Mouse (Mus musculus) forebrain, embryonic 13.5 days (tissue): ENCODE measurements around the gene Mtor. TPM values are rescaled to one million over a fixed set of nuclear protein-coding genes. Genes with fewer than 3 reads are reported as not detected.

ENCODE experiments used
- ATAC-seq: fragments of 200-750 bp; cut with Nextera tagmentation; 2 replicates; pipeline ENCODE4 v1.8.0; 2017
- H3K27ac ChIP-seq: fragments of 300-500 bp; sonication (generic); 2 replicates; pipeline ENCODE4 v1.5.1; 2015; ENCODE audit warnings: inconsistent platforms, mild to moderate bottlenecking, moderate library complexity
- H3K27me3 ChIP-seq: fragments of 300-500 bp; sonication (generic); 2 replicates; pipeline ENCODE4 v1.6.1; 2015; ENCODE audit warnings: mild to moderate bottlenecking, inconsistent platforms
- H3K36me3 ChIP-seq: fragments of 300-500 bp; sonication (generic); 2 replicates; pipeline ENCODE4 v1.6.1; 2015; ENCODE audit warnings: mild to moderate bottlenecking, inconsistent platforms; ENCODE audit not compliant: poor library complexity, severe bottlenecking
- H3K4me1 ChIP-seq: fragments of 300-500 bp; sonication (generic); 2 replicates; pipeline ENCODE4 v1.6.1; 2015; ENCODE audit warnings: inconsistent platforms
- H3K4me2 ChIP-seq: fragments of 300-500 bp; sonication (generic); 2 replicates; pipeline ENCODE4 v1.6.1; 2015; ENCODE audit warnings: inconsistent platforms, mild to moderate bottlenecking, moderate library complexity
- H3K4me3 ChIP-seq: fragments of 300-500 bp; sonication (generic); 2 replicates; pipeline ENCODE4 v1.5.1; 2015; ENCODE audit warnings: mild to moderate bottlenecking, inconsistent platforms
- H3K9ac ChIP-seq: fragments of 300-500 bp; sonication (generic); 2 replicates; pipeline ENCODE4 v1.6.1; 2015; ENCODE audit warnings: mild to moderate bottlenecking, inconsistent platforms
- H3K9me3 ChIP-seq: fragments of 300-500 bp; sonication (generic); replicated peaks from 2 replicates; pipeline ENCODE4 v1.6.1; 2016; ENCODE audit warnings: inconsistent platforms
- WGBS: fragments of 180-500 bp; shearing (Covaris S2); methylation state at CpG from one replicate; pipeline ENCODE4 v1.1.7; 2015; 5-methylcytosine and 5-hydroxymethylcytosine counted together
- polyA plus RNA-seq: library from polyadenylated mRNA; unstranded; fragments of >200 nt; fragmentation: Nextera tagmentation; extraction: Ambion mirVana; gene quantifications from 2 replicates; pipeline ENCODE4 v1.2.1, GENCODE M21; 2015

Mtor gene
- polyA plus RNA-seq, 1 experiment from 2014 or later: 21.9 TPM

- Histone ChIP-seq H3K4me2 (peak overlapping the region; percentile 95), H3K9ac (peak overlapping the region; percentile 86), H3K36me3 (peaks cover 29% of the 10 kb centered on the region), H3K27me3 (no peaks in the 10 kb centered on the region), H3K27ac (peak overlapping the region; percentile 85), H3K4me1 (peaks cover 29% of the 10 kb centered on the region), H3K9me3 (no peaks in the 10 kb centered on the region), H3K4me3 (peak overlapping the region; percentile 95)
- ATAC-seq: peak; percentile 17; the same call in 1 of the 2 replicates
- 6% methylated on average over 18 of the region's 18 CpGs for WGBS
These were observed 142.2 kb downstream of the Mtor start for GRCm38 (mm10) chr4:148590421-148591170.

GRCm38 (mm10) chr4:148591171-148591630, 142.8 kb downstream of the Mtor start, which contains the start of gene Srm:
Gene Srm (plus strand): TSS chr4:148591503.
- H3K36me3 ChIP-seq: peaks cover 35% of the 10 kb centered on the region
- H3K4me3 ChIP-seq: peak within 1 kb of the TSS; percentile 95
- 0% methylated on average over 48 of the region's 50 CpGs for WGBS

DNA sequence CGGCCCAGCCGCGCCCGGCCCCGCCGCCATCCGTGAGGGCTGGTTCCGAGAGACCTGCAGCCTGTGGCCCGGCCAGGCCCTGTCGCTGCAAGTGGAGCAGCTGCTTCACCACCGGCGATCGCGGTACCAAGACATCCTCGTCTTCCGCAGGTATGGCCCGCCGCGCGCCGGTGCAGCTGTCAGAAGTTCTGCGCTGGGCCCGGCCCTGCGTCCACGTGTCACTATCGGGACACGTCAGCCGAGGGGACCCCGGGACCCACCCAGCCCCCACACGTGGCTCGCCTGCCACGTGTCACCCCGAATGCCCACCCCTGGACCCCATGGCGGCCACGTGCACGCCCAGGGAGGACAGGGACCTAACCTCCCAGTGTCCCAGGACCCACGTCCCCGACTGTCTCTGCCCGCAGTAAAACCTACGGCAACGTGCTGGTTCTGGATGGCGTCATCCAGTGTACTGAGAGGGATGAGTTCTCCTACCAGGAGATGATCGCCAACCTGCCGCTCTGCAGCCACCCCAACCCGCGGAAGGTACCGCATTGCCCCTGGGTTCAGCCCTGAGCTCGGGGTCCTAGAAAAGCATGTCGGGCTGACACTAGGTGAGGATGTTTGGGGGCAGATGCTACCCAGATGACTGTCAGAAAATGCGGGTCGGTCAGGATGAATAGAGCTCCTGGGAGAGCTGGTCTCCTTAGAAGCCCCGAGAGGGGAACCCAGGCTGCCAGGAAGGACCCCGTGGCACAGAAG, 143.4 kb downstream of the Mtor start:
- under 1% methylated on average over 53 of the region's 53 CpGs for WGBS
- H3K36me3 ChIP-seq: peaks cover 42% of the 10 kb centered on the region
- H3K27ac ChIP-seq: peak overlapping the region; percentile 40; the same call in 1 of the 2 replicates
- H3K27me3 ChIP-seq: no peaks in the 10 kb centered on the region
- peaks cover 38% of the 10 kb centered on the region for H3K4me1 ChIP-seq
- H3K4me3 ChIP-seq: peak overlapping the region; percentile 95
- no peaks in the 10 kb centered on the region for H3K9me3 ChIP-seq
- peak overlapping the region; percentile 95 for H3K4me2 ChIP-seq
- peak overlapping the region; percentile 86 for H3K9ac ChIP-seq
- ATAC-seq: peak; percentile 30

More at GRCm38 (mm10) chr4:148591171-148591630, 142.8 kb downstream of the Mtor start, which contains the start of gene Srm:
- peak; percentile 100 for ATAC-seq
- H3K9me3 ChIP-seq: no peaks in the 10 kb centered on the region
- no peaks in the 10 kb centered on the region for H3K27me3 ChIP-seq
- peak within 1 kb of the TSS; percentile 86 for H3K9ac ChIP-seq
- peak within 1 kb of the TSS; percentile 95 for H3K4me2 ChIP-seq
- H3K27ac ChIP-seq: peak within 1 kb of the TSS; percentile 85
- peaks cover 35% of the 10 kb centered on the region for H3K4me1 ChIP-seq

DNA sequence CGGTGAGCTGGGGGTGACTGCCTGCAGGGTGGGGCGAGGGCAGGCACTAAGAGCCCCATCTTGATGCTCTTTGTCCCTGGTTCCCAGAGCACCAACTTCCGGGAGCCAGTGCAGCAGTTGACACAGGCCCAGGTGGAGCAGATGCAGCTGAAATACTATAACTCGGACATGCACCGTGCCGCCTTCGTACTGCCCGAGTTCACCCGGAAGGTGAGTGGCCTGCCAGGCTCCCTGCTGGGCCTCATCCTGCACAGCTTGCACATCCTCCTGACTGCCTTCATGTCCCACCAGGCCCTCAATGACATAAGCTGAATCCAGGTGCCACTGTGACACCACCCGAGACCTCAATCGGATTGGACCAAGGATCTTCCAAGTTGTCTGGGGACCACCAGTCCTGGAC, 145.6 kb downstream of the Mtor start:
- no peak overlapping the region for H3K27ac ChIP-seq
- no peak overlapping the region for H3K4me2 ChIP-seq
- H3K4me3 ChIP-seq: no peak overlapping the region
- peaks cover 62% of the 10 kb centered on the region for H3K36me3 ChIP-seq
- H3K4me1 ChIP-seq: peaks cover 38% of the 10 kb centered on the region
- H3K27me3 ChIP-seq: no peaks in the 10 kb centered on the region
- H3K9ac ChIP-seq: no peak overlapping the region
- no peaks in the 10 kb centered on the region for H3K9me3 ChIP-seq
- 94% methylated on average over 11 of the region's 11 CpGs for WGBS
- no peak for ATAC-seq

DNA sequence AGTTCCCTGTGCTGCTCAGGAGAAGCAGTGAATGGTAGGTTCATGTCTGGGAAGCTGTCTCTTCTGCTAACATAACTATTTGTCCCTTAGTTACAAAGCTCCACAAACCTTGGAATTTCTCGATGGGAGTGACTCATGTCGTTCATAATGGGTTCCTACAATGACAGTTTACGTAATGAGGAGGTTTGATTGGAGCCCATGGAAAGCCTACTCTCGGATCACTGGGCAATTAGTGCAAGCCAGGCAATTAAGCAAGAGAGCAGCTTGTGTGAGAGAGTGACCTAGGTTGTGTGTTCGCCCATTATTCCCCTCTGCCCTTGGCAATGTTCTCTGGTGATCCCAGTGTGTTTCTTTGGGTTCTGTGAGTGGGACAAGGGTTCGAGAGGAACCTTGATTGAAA, 147.5 kb downstream of the Mtor start:
- Histone ChIP-seq H3K4me2 (no peak overlapping the region), H3K36me3 (peaks cover 67% of the 10 kb centered on the region), H3K9me3 (no peaks in the 10 kb centered on the region), H3K4me1 (peaks cover 30% of the 10 kb centered on the region), H3K4me3 (no peak overlapping the region), H3K27me3 (no peaks in the 10 kb centered on the region), H3K9ac (no peak overlapping the region), H3K27ac (0 out of 2 replicates have a peak overlapping the region, but pooled peaks have one; percentile 37)
- 38% methylated on average over 6 of the region's 6 CpGs for WGBS
- ATAC-seq: no peak

DNA sequence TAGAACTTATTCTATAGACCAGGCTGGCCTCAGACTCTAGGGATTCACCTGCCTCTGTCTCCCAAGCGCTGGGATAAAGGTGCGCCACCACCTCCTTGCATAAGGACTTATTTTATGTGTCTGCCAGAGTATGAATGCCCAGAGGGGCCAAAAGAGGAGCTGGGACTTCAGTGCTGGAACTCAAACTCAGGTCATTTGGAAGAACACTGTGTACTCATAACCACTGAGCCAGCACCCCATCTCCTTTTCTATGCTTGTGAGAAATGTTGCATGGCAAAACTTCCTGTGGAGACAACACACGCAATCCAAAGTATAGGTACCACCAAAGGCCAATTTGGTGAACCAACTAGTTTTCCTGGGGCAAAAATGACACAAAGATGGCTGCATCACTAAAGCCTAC, 148.3 kb downstream of the Mtor start:
- ATAC-seq: no peak
- 96% methylated on average over 3 of the region's 3 CpGs for WGBS
- Histone ChIP-seq H3K27me3 (no peaks in the 10 kb centered on the region), H3K9ac (no peak overlapping the region), H3K9me3 (no peaks in the 10 kb centered on the region), H3K4me2 (no peak overlapping the region), H3K27ac (no peak overlapping the region), H3K36me3 (peaks cover 67% of the 10 kb centered on the region), H3K4me1 (peaks cover 30% of the 10 kb centered on the region), H3K4me3 (no peak overlapping the region)

GRCm38 (mm10) chr4:148598826-148599225, 150.4 kb downstream of the Mtor start:
- Histone ChIP-seq H3K27ac (no peak overlapping the region), H3K4me1 (peaks cover 17% of the 10 kb centered on the region), H3K36me3 (peaks cover 56% of the 10 kb centered on the region), H3K9ac (no peak overlapping the region), H3K4me2 (no peak overlapping the region), H3K4me3 (no peak overlapping the region), H3K27me3 (no peaks in the 10 kb centered on the region), H3K9me3 (no peaks in the 10 kb centered on the region)
- ATAC-seq: no peak
- WGBS: 94% methylated on average over 12 of the region's 12 CpGs

GRCm38 (mm10) chr4:148600316-148600715, 151.9 kb downstream of the Mtor start:
- Histone ChIP-seq H3K9ac (no peak overlapping the region), H3K27me3 (no peaks in the 10 kb centered on the region), H3K4me3 (no peak overlapping the region), H3K36me3 (peaks cover 41% of the 10 kb centered on the region), H3K4me2 (no peak overlapping the region), H3K9me3 (no peaks in the 10 kb centered on the region), H3K4me1 (peaks cover 11% of the 10 kb centered on the region), H3K27ac (no peak overlapping the region)
- ATAC-seq: no peak
- 94% methylated on average over 4 of the region's 4 CpGs for WGBS

GRCm38 (mm10) chr4:148601871-148602270, 153.5 kb downstream of the Mtor start:
- Histone ChIP-seq H3K4me2 (no peak overlapping the region), H3K27me3 (no peaks in the 10 kb centered on the region), H3K4me3 (no peak overlapping the region), H3K9me3 (no peaks in the 10 kb centered on the region), H3K9ac (no peak overlapping the region), H3K36me3 (peaks cover 25% of the 10 kb centered on the region), H3K27ac (no peak overlapping the region), H3K4me1 (no peaks in the 10 kb centered on the region)
- no peak for ATAC-seq
- 89% methylated on average over 4 of the region's 4 CpGs for WGBS

DNA sequence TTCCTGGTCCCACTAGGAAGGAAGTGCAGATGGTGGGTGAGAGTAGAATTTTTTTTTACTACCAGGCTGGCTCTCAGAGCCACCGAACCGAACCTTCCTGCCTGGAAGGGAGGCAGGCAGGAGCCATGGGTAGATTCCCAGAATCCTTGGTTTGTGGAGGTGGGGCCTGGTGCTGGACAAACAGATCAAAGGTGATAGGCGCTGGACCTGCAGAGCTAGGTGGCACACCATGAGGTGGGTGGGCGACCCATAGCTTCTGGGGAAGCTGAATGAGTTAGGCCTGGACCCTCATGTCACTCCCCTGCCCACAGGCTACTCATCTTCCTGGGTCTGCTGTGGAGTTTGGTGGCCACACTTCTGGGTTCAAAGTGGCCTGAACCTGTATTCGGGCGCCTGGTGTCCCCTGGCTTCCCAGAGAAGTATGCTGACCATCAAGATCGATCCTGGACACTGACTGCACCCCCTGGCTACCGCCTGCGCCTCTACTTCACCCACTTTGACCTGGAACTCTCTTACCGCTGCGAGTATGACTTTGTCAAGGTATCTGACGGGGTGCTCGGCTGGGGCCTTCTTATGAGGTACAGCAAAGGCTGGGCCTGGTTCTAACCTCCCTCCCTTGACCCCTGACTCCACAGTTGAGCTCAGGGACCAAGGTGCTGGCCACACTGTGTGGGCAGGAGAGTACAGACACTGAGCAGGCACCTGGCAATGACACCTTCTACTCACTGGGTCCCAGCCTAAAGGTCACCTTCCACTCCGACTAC, 154.1 kb downstream of the Mtor start, which contains the start of gene Masp2:
TSS of gene Masp2 (plus strand) at position 198 of the 764 bp plus-strand sequence.
- no peak within 1 kb of the TSS for H3K9ac ChIP-seq
- no peaks in the 10 kb centered on the region for H3K4me1 ChIP-seq
- no peak within 1 kb of the TSS for H3K4me2 ChIP-seq
- ATAC-seq: no peak
- no peaks in the 10 kb centered on the region for H3K27me3 ChIP-seq
- H3K4me3 ChIP-seq: no peak within 1 kb of the TSS
- no peak within 1 kb of the TSS for H3K27ac ChIP-seq
- no peaks in the 10 kb centered on the region for H3K9me3 ChIP-seq
- H3K36me3 ChIP-seq: peaks cover 22% of the 10 kb centered on the region
- 90% methylated on average over 14 of the region's 14 CpGs for WGBS

GRCm38 (mm10) chr4:148603376-148604139, 155.1 kb downstream of the Mtor start:
- no peak overlapping the region for H3K4me3 ChIP-seq
- no peaks in the 10 kb centered on the region for H3K9me3 ChIP-seq
- H3K9ac ChIP-seq: no peak overlapping the region
- peaks cover 12% of the 10 kb centered on the region for H3K36me3 ChIP-seq
- no peak overlapping the region for H3K4me2 ChIP-seq
- WGBS: 68% methylated on average over 10 of the region's 10 CpGs
- H3K27me3 ChIP-seq: no peaks in the 10 kb centered on the region
- no peak overlapping the region for H3K27ac ChIP-seq
- no peaks in the 10 kb centered on the region for H3K4me1 ChIP-seq
- no peak for ATAC-seq
